Mouse (Mus musculus) brown adipose tissue, adult 24 weeks (tissue): Measurements from ENCODE around the gene Nmrk1. TPM values are rescaled to one million over a fixed set of nuclear protein-coding genes. Genes with fewer than 3 reads are reported as not detected.
"Not testable (repeated sequence)": the region's sequence is repeated elsewhere in the genome, so short reads cannot be mapped to it uniquely, and the experiment has no call there.

Experiments
- H3K27ac ChIP-seq: fragments of 200-500 bp; replicated peaks from 2 replicates; pipeline ENCODE4 v1.5.1; 2012; ENCODE audit warnings: low read depth, mild to moderate bottlenecking, low read length
- H3K4me1 ChIP-seq: fragments of 200-500 bp; 2 replicates; pipeline ENCODE4 v1.6.1; 2012; ENCODE audit warnings: low read length, mixed read lengths; ENCODE audit not compliant: control insufficient read depth, insufficient read depth, insufficient read length
- H3K4me3 ChIP-seq: fragments of 200-500 bp; 2 replicates; pipeline ENCODE4 v1.5.1; 2012; ENCODE audit warnings: low read depth, mild to moderate bottlenecking, low read length, moderate library complexity; ENCODE audit not compliant: insufficient read depth
- polyA plus RNA-seq: library from polyadenylated mRNA; stranded (reverse); fragments of >200 nt; gene quantifications from 2 replicates; pipeline ENCODE4 v1.2.4, GENCODE M21; 2012; ENCODE audit not compliant: missing spikeins, insufficient read depth, insufficient read length

Nmrk1 gene
- 5.0 and 14.7 TPM in 2 replicates for polyA plus RNA-seq

- Histone ChIP-seq H3K27ac (peak within 1 kb of the TSS; percentile 87), H3K4me1 (peaks cover 10% of the 10 kb centered on the region; the same call in 1 of the 2 replicates), H3K4me3 (peak within 1 kb of the TSS; percentile 95)
These were observed at the start of gene Nmrk1, which contains the start of gene Ostf1 for GRCm38 (mm10) chr19:18631644-18632219. Gene Nmrk1, plus strand, starts transcription at chr19:18631950. Gene Ostf1, minus strand, starts transcription at chr19:18631823.

DNA sequence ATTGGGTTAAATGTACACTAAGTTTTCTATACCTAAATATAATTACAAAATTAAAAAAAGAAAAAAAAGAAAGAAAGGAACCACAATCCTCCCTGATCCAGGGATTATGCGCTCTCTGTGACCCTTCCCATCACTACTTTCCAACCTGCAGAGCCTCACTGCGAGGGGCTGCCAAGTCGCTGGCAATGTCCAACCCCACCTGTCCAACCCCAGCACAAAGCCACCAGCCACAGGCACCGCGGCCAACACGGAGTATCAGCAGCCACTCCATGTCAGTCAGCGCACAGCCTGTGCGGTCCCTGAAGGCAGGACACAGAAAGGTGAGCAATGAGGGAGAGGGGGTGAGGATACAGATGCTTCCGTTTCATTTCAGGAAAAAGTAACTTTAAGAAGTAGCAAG lies 49.5 kb upstream of the Nmrk1 start:
- H3K4me3 ChIP-seq: no peak overlapping the region
- no peak overlapping the region for H3K27ac ChIP-seq
- 0 out of 2 replicates have a peak, but pooled peaks cover 8% of the 10 kb centered on the region for H3K4me1 ChIP-seq

- Histone ChIP-seq H3K4me1 (0 out of 2 replicates have a peak, but pooled peaks cover 10% of the 10 kb centered on the region), H3K27ac (no peak overlapping the region), H3K4me3 (no peak overlapping the region)
These were observed 48.9 kb upstream of the Nmrk1 start for GRCm38 (mm10) chr19:18582887-18583286.

- Histone ChIP-seq H3K4me1 (0 out of 2 replicates have a peak, but pooled peaks cover 10% of the 10 kb centered on the region), H3K4me3 (no peak overlapping the region), H3K27ac (no peak overlapping the region)
These were observed 48.0 kb upstream of the Nmrk1 start for GRCm38 (mm10) chr19:18583706-18584105.

GRCm38 (mm10) chr19:18584621-18585020 lies 47.1 kb upstream of the Nmrk1 start:
- Histone ChIP-seq H3K4me3 (no peak overlapping the region), H3K4me1 (0 out of 2 replicates have a peak, but pooled peaks cover 10% of the 10 kb centered on the region), H3K27ac (no peak overlapping the region)

DNA sequence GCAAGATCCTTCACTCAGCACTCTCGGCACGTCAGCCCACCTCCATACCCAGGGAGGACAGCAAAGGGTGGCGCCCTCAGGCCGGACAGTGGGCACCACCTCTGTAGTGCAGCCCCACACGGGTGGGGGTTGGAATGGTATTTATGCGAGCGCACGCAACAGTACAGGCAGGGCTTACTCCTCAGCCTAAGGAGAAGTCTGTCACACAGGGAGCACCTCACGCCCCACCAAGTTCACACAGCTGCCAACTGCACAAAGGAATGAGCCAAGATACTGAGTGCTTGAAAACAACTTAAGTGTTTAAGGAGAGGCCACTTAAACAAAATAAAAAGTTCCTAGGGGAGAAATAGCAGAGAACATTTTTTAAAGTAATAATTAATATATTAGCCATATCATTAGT lies 44.6 kb upstream of the Nmrk1 start:
- Histone ChIP-seq H3K4me3 (no peak overlapping the region), H3K27ac (no peak overlapping the region), H3K4me1 (peaks cover 15% of the 10 kb centered on the region; the same call in 1 of the 2 replicates)

DNA sequence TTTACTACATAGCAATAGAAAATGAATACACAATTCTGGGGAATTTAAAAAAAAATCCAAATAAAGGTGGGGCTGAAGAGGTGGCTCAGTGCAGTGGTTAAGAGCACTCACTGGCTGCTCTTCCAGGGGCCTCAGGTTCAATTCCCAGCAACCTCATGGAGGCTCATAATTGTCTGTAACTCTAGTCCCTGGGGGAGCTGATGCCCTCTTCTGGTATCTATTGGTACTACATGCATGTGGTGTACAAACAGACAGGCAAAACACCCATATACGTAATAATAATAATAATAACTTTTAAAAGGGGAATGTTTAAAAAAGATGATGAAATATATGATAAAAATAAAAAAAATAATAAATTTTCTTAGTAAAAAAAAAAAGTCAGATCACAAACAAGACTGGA lies 43.5 kb upstream of the Nmrk1 start:
- peaks cover 15% of the 10 kb centered on the region; the same call in 1 of the 2 replicates for H3K4me1 ChIP-seq
- H3K27ac ChIP-seq: no peak overlapping the region
- H3K4me3 ChIP-seq: no peak overlapping the region

DNA sequence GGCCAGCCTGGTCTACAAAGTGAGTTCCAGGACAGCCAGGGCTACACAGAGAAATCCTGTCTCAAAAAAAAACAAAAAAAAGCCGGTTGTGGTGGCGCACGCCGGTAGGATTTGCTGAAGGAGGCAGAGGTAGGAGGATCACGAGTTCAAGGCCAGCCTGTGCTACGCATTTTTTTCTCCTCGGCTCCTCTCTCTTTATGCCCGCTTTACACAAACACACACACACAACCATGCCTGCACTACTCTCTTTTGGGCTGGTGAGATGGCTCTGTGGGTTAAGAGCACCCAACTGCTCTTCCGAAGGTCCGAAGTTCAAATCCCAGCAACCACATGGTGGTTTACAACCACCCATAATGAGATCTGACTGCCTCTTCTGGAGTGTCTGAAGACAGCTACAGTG lies 42.9 kb upstream of the Nmrk1 start:
- H3K27ac ChIP-seq, H3K4me3 ChIP-seq: not testable (repeated sequence)
- peaks cover 13% of the 10 kb centered on the region; the same call in 1 of the 2 replicates for H3K4me1 ChIP-seq

- Histone ChIP-seq H3K4me3 (no peak overlapping the region), H3K4me1 (peaks cover 13% of the 10 kb centered on the region; the same call in 1 of the 2 replicates), H3K27ac (no peak overlapping the region)
These were observed 42.5 kb upstream of the Nmrk1 start for GRCm38 (mm10) chr19:18589276-18589675.

- Histone ChIP-seq H3K4me3 (no peak overlapping the region), H3K27ac (no peak overlapping the region), H3K4me1 (peaks cover 14% of the 10 kb centered on the region; the same call in 1 of the 2 replicates)
These were observed 41.5 kb upstream of the Nmrk1 start for GRCm38 (mm10) chr19:18590234-18590633.

DNA sequence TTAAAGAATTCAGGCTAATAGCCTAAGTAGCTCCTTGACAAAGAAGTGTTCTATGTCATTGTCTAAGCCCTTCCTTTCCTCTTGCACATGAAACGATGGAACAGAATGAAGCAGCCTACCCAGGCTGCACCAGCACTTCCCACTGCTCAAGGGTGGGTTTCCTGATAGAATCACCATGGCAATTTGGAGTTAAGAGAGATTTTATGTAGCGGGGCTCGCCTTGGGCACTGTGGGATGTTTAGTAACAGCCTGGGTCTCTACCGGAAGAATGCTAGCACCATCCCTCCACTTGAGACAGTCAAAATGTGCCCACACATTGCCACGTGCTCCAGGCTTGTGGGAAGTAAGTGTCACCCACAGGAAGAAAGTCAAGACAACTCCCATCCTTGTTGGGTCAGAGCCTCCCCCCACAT lies 40.8 kb upstream of the Nmrk1 start:
- H3K4me3 ChIP-seq: no peak overlapping the region
- H3K4me1 ChIP-seq: peaks cover 13% of the 10 kb centered on the region; the same call in 1 of the 2 replicates
- no peak overlapping the region for H3K27ac ChIP-seq

DNA sequence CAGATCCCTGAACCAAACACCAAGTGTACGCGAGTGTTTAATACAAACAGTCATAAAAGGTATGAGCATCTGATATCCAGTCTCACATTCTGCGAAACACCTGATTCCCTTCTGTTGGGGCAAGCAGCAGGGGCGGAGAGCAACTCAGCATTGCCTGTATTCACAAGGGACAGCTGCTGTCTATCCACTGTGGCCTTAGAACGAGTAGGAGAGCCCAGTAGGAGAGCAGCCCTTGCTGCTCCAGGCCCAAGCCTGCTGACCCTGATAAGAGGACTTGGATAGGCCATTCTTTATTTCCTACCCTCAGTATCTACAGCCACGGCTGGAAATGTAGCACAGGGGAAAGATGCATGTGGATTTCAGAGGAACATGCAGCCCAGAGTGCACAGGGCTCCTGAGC lies 38.8 kb upstream of the Nmrk1 start:
- H3K4me1 ChIP-seq: peaks cover 9% of the 10 kb centered on the region; the same call in 1 of the 2 replicates
- no peak overlapping the region for H3K27ac ChIP-seq
- no peak overlapping the region for H3K4me3 ChIP-seq

GRCm38 (mm10) chr19:18593722-18594121 lies 38.0 kb upstream of the Nmrk1 start:
- no peak overlapping the region for H3K4me3 ChIP-seq
- no peak overlapping the region for H3K27ac ChIP-seq
- peaks cover 10% of the 10 kb centered on the region; the same call in 1 of the 2 replicates for H3K4me1 ChIP-seq

- Histone ChIP-seq H3K27ac (no peak overlapping the region), H3K4me1 (peaks cover 10% of the 10 kb centered on the region), H3K4me3 (no peak overlapping the region)
These were observed 34.9 kb upstream of the Nmrk1 start for GRCm38 (mm10) chr19:18596876-18597275.

DNA sequence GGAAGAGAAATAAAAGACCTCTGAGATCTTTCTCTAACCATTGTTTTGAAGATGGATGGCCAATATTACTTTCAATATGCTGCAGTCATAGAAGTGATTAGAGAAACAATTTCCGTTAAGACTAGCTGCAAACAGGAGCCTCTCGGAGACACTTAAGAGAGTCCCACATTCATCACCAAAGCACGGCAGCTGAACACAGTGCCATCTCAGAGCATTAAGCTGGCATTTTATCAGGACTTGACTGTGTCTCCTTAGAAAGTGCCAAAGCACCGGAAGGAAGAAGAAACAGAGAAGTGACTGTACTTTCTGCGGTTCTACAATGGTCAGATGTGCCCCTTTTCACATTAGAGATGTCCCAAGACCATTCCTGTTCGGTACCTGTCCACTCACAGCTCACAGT lies 34.0 kb upstream of the Nmrk1 start:
- peaks cover 8% of the 10 kb centered on the region for H3K4me1 ChIP-seq
- H3K27ac ChIP-seq: no peak overlapping the region
- no peak overlapping the region for H3K4me3 ChIP-seq
